Mouse (Mus musculus) hindbrain, embryonic 11.5 days (tissue): ENCODE data around the gene Izumo4. TPM values are rescaled to one million over a fixed set of nuclear protein-coding genes. Genes with fewer than 3 reads are reported as not detected.

ENCODE experiments used
- polyA plus RNA-seq: library from polyadenylated mRNA; unstranded; fragments of >200 nt; fragmentation: Nextera tagmentation; extraction: Ambion mirVana; gene quantifications from 2 replicates; pipeline ENCODE4 v1.2.1, GENCODE M21; 2014

Izumo4 gene
- polyA plus RNA-seq, 1 experiment from 2014 or later, result 11.4 TPM

Other genes with a start within 250 kb of the Izumo4 start
- gene Onecut3, start 207.3 kb upstream of the Izumo4 start, polyA plus RNA-seq, result 2.1 and 3.5 TPM in 2 replicates
- 0.86 and 0.95 TPM in 2 replicates for gene Atp8b3, start 163.1 kb upstream of the Izumo4 start, polyA plus RNA-seq
- gene Rexo1, start 140.6 kb upstream of the Izumo4 start, polyA plus RNA-seq, result 21.6 and 22.5 TPM in 2 replicates
- 3.9 and 4.2 TPM in 2 replicates for gene Klf16, start 124.9 kb upstream of the Izumo4 start, polyA plus RNA-seq
- 98.8 and 108 TPM in 2 replicates for gene Abhd17a, start 111.8 kb upstream of the Izumo4 start, polyA plus RNA-seq
- gene Scamp4, start 99.3 kb upstream of the Izumo4 start, polyA plus RNA-seq, result 64.1 and 68.7 TPM in 2 replicates
- gene Adat3, start 99.3 kb upstream of the Izumo4 start, polyA plus RNA-seq, result 5.8 and 7.4 TPM in 2 replicates
- 1.5 and 1.7 TPM in 2 replicates for gene Gm49322, start 96.2 kb upstream of the Izumo4 start, polyA plus RNA-seq
- 71.1 and 85.6 TPM in 2 replicates for gene Csnk1g2, start 79.3 kb upstream of the Izumo4 start, polyA plus RNA-seq
- gene Btbd2, start 45.1 kb upstream of the Izumo4 start, polyA plus RNA-seq, result 36.2 and 47.2 TPM in 2 replicates
- 47.0 and 48.4 TPM in 2 replicates for gene Mknk2, start 24.1 kb upstream of the Izumo4 start, polyA plus RNA-seq
- 54.4 and 55.6 TPM in 2 replicates for gene Mob3a, start 207 bp upstream of the Izumo4 start, polyA plus RNA-seq
- gene Ap3d1, start 40.1 kb downstream of the Izumo4 start, polyA plus RNA-seq, result 68.5 and 85.1 TPM in 2 replicates
- 18.3 and 25.1 TPM in 2 replicates for gene Dot1l, start 53.0 kb downstream of the Izumo4 start, polyA plus RNA-seq
- 83.4 and 84.4 TPM in 2 replicates for gene Sf3a2, start 96.0 kb downstream of the Izumo4 start, polyA plus RNA-seq
- gene Plekhj1, start 96.4 kb downstream of the Izumo4 start, polyA plus RNA-seq, result 142 and 150 TPM in 2 replicates
- gene Amh, start 103.1 kb downstream of the Izumo4 start, polyA plus RNA-seq, result not detected in 2 replicates
- gene Jsrp1, start 111.3 kb downstream of the Izumo4 start, polyA plus RNA-seq, result 0.36 and 0.61 TPM in 2 replicates
- 1,755 and 1,772 TPM in 2 replicates for gene Oaz1, start 124.5 kb downstream of the Izumo4 start, polyA plus RNA-seq
- 0.24 and 0.29 TPM in 2 replicates for gene Lingo3, start 141.9 kb downstream of the Izumo4 start, polyA plus RNA-seq
- gene Lsm7, start 153.0 kb downstream of the Izumo4 start, polyA plus RNA-seq, result 260 and 271 TPM in 2 replicates
- gene Sppl2b, start 153.1 kb downstream of the Izumo4 start, polyA plus RNA-seq, result 25.1 and 25.4 TPM in 2 replicates
- 0.05 and 0.06 TPM in 2 replicates for gene Tmprss9, start 169.7 kb downstream of the Izumo4 start, polyA plus RNA-seq
- 328 and 353 TPM in 2 replicates for gene Timm13, start 198.8 kb downstream of the Izumo4 start, polyA plus RNA-seq
- gene Lmnb2, start 216.1 kb downstream of the Izumo4 start, polyA plus RNA-seq, result 14.6 and 19.0 TPM in 2 replicates
- gene Gadd45b, start 227.9 kb downstream of the Izumo4 start, polyA plus RNA-seq, result 13.8 and 14.6 TPM in 2 replicates